Mouse (Mus musculus) lung, postnatal 25 days (tissue): ENCODE measurements around the gene Zfp74.

Source experiments
- DNase-seq: peaks from one replicate; pipeline ENCODE4 v3.0.0; 2022; ENCODE audit warnings: low spot score

Zfp74 gene

GRCm38 (mm10) chr7:29944201-29944600 is 9.7 kb downstream of the Zfp74 start:
- DNase-seq: no peak

- DNase-seq: no peak
Observed at GRCm38 (mm10) chr7:29943720-29944119, 10.2 kb downstream of the Zfp74 start.

DNA sequence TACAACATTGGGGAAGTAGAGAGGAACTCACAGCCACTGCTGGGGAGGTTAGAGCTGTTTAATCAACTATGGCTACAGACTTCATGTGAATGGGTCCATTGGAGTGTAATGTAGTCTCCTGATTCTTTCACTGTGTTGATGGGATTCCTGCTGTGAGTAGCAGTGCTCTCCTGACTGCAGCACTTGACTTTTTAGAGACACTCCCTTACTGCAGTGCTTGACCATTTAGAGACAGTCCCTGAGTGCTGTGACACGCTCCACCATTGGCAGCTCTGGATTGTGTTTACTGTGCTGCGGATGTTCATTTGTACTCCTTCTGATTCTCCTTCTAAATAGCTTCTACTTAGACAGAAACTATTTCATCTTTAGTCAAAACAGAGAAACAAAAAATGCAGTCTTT is 11.1 kb downstream of the Zfp74 start:
- DNase-seq: no peak

- DNase-seq: no peak
Observed at GRCm38 (mm10) chr7:29941027-29941426, 12.9 kb downstream of the Zfp74 start.

DNA sequence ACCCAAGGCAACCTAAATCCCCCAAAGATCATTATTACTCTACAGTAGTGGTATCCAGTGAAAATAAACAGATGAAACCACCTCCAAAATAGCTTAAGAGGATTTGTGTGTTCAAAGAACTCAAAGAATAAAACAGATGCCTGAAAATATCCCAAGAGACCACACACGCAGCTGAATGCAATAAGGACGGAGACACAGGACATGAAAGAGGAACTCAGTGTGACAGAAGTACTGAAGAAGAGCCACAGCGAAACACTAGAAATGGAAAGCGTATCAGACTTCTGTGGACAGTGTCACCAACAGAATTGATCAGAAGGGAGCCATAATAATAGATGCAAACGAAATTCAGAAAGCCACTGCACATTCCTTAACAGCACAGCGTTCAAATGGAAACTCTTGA is 15.0 kb downstream of the Zfp74 start:
- DNase-seq: no peak

DNA sequence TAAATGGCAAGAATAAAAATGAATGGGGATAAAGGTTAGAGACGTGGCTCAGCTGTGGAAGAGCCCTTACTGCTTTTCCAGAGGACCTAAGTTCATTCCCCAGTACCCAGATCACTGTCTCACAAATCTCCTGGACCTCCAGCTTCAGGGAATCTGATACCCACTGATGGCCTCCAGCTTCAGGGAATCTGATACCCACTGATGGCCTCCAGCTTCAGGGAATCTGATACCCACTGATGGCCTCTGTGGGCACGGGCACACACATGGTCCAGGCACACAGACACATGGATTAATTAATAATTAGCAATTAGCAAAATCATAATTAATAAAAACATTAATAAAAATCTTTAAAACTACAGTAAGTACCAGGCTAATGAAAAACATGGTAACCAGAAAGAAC is 31.1 kb downstream of the Zfp74 start:
- no peak for DNase-seq

- no peak for DNase-seq
Observed at GRCm38 (mm10) chr7:29921439-29922093, 32.3 kb downstream of the Zfp74 start.

DNA sequence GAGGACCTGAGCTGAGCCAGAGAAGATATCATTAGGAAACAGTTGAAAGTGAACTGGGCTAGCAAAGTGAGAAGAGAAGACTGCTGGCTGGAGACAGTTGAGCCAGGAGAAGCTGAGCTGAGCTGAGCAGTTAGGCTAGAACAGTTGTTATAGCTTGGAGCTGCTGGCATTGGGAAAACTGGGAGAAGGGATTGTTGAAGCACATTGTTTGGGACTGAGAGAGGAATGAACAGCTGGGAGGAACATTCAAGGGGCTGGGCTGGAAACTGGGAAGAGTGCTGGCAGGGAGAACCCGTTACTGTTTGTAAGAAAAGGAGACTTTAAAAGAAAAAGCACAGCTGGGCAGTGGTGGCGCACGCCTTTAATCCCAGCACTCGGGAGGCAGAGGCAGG is 35.8 kb downstream of the Zfp74 start:
- peak; percentile 10 for DNase-seq

GRCm38 (mm10) chr7:29917371-29918061 is 36.4 kb downstream of the Zfp74 start:
- no peak for DNase-seq

DNA sequence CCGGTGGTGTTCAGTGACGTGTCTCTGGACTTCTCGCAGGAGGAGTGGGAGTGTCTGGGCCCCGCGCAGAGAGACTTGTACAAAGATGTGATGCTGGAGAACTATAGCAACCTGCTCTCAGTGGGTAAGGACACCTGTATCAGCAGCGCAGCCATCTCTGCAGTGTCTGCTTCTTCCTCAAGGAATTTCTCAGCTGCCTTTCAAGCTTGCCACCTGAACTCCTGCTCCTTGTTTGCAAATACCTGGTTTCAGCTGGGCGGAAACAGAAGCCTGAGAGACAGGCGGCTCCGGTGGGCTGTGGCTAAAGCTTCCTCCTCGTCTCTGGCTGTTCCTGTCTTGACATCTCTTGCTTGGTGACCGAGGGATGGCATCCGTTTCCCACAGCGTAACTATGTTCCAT is 41.7 kb downstream of the Zfp74 start:
- DNase-seq: no peak

DNA sequence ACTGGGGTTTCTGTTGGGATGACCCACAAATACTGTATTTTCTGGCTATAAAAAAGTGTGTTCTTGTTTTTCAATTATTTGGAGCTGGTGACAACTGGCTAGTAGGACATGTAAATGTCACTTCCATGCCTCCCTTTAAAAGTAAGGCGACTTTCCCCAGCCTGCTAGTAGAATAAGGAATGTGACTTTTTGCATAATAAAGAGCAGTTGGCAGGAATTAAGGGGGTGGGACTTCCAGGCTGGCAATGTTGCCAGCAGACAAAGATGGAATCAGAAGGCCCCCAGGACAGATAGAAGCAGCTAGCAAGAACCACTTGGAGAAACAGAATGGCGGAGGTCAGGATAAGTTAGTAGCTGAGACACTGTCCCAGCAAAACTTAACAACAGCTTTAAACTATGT is 43.6 kb downstream of the Zfp74 start:
- no peak for DNase-seq

DNA sequence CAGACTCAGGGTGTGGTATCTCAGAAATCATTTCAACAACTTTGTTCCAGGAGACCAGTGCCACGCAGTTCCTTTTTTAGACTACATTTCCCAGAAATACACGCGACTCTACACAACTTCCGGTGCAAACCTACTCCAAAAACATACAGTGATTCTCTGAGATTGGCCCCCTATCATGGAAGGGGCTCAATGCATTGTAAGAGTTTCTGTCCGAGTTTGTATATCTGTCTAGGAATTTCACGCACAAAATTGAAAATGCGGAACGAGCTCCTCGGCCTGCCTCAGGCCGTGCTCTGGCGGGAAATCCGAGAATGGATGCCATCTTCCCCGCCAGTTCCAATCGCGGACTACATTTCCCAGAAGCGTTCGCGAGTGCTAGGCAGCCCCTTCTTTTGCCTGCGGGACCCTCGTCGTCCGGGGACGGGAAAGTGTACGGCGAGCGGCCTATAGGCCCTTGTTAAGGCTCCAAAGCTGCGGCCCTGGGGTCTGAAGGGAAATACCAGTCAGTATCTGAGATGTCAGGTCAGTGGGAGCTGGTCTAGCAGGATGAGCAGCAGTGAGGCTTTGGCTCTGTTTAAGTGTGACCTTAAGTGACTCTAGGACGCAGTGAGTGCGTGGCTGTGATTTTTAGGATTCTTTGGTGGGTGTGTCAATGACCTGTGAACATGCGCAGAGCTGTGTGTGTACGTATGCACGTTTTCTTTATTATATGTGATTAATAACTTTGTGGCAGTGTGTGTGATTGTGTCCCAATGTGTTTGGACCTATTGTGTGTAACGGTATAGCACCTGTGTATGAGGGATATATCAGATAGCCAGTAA is 45.5 kb downstream of the Zfp74 start, which contains the start of gene Zfp383:
TSS of gene Zfp383 (plus strand) at position 94 of the 821 bp plus-strand sequence.
- DNase-seq: peak; percentile 88

DNA sequence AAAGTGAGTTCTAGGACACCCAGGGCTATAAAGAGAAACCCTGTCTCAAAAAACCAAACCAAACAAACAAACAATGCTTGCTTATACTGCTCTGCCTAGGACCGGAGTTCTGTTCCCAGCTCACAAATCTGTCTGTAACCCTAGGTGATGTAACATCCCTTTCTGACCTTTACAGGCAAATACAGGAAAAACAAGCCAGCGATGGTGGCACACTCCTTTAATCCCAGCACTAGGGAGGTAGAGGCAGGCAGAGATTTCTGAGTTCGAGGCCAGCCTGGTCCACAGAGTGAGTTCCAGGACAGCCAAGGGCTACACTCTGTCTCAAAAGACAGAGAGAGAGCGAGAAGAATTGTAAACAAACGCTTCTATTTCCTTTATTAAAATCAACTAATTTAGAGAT is 46.7 kb downstream of the Zfp74 start:
- no peak for DNase-seq

GRCm38 (mm10) chr7:29906682-29907058 is 47.2 kb downstream of the Zfp74 start:
- no peak for DNase-seq

DNA sequence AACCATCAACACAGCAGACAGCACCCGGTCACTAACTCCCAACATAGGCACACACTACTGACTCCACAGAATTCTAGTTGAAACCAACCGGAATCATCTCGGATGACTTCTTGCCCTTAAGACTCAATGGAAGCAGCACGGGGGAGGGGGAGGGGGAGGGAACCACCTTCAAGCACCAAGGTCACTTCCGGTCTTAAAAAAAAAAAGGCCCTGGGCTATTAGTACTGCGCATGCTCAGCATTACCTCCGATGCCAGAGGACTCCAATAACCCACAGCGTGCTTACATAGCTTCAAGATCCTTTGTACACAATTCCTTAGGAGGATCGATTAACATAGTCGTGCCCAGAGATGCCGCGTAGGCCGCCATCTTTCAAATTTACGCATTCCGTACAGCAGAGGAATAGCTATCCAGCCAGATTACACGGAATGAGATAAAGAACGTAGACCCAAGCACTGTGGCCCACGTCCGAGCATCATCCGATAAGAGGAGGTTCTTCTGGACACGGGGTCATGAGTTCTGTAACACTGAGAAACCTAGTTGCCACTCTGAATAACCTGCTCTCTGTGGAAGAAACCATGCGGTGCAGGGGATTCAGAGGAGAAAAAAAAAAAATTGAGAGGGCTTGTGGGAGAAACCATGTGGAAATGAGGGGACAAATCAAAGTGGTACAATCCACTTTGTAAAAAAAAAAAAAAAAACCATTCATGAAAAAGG is 47.8 kb downstream of the Zfp74 start, which contains the start of gene Zfp27:
TSS of gene Zfp27 (minus strand) at position 607 of the 716 bp plus-strand sequence.
- DNase-seq: peak; percentile 77

- no peak for DNase-seq
Observed at GRCm38 (mm10) chr7:29904101-29904500, 49.8 kb downstream of the Zfp74 start.

GRCm38 (mm10) chr7:29898351-29898750 is 55.5 kb downstream of the Zfp74 start:
- no peak for DNase-seq

GRCm38 (mm10) chr7:29892756-29893155 is 61.1 kb downstream of the Zfp74 start:
- no peak for DNase-seq

GRCm38 (mm10) chr7:29890501-29890900 is 63.4 kb downstream of the Zfp74 start:
- no peak for DNase-seq

DNA sequence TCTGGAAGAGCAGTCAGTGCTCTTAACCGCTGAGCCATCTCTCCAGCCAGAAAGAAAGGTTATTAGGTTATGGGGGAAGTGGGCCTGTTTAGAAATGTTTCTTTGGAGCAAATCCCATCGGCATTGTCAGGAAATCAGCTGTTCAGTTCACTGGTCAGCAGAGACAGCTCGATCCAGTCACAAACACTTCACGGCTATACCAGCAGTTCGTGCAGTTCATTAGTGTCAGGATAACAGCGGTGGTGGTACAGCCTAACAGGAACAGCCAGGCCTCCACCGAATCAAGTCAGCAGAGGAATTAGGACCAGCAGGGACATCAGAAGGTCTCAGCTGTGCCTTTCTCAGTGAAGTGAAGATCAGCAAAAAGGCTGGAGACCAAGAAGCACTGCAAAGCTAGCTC is 73.0 kb downstream of the Zfp74 start:
- DNase-seq: no peak
